Mouse (Mus musculus) hindbrain, embryonic 11.5 days (tissue): ENCODE measurements around the gene Olfr993. TPM values are rescaled to one million over a fixed set of nuclear protein-coding genes. Genes with fewer than 3 reads are reported as not detected.

ENCODE experiments used
- ATAC-seq: fragments of 200-750 bp; cut with Nextera tagmentation; 2 replicates; pipeline ENCODE4 v1.8.0; 2017; ENCODE audit warnings: mild to moderate bottlenecking, moderate TSS enrichment, moderate library complexity; ENCODE audit not compliant: low FRiP score
- DNase-seq: peaks from one replicate; pipeline ENCODE4 v3.0.0-alpha.2; 2015; ENCODE audit warnings: low spot score
- H3K27ac ChIP-seq: fragments of 300-500 bp; sonication (generic); 2 replicates; pipeline ENCODE4 v1.5.1; 2014; ENCODE audit warnings: mild to moderate bottlenecking, low read depth, low read length
- H3K27me3 ChIP-seq: fragments of 300-500 bp; sonication (generic); 2 replicates; pipeline ENCODE4 v1.6.1; 2014; ENCODE audit warnings: mild to moderate bottlenecking, low read length, moderate library complexity, mixed read lengths; ENCODE audit not compliant: control insufficient read depth, insufficient read depth
- H3K36me3 ChIP-seq: fragments of 300-500 bp; sonication (generic); 2 replicates; pipeline ENCODE4 v1.6.1; 2014; ENCODE audit warnings: mild to moderate bottlenecking, low read length, moderate library complexity, mixed read lengths; ENCODE audit not compliant: control insufficient read depth, insufficient read depth
- H3K4me1 ChIP-seq: fragments of 300-500 bp; sonication (generic); replicated peaks from 2 replicates; pipeline ENCODE4 v1.6.1; 2014; ENCODE audit warnings: low read length, mixed read lengths; ENCODE audit not compliant: control insufficient read depth, insufficient read depth
- H3K4me2 ChIP-seq: fragments of 300-500 bp; sonication (generic); replicated peaks from 2 replicates; pipeline ENCODE4 v1.6.1; 2014; ENCODE audit warnings: mild to moderate bottlenecking, low read depth, low read length
- H3K4me3 ChIP-seq: fragments of 300-500 bp; sonication (generic); 2 replicates; pipeline ENCODE4 v1.5.1; 2014; ENCODE audit warnings: low read depth, low read length
- H3K9ac ChIP-seq: fragments of 300-500 bp; sonication (generic); 2 replicates; pipeline ENCODE4 v1.6.1; 2014; ENCODE audit warnings: low read depth, low read length
- H3K9me3 ChIP-seq: fragments of 300-500 bp; sonication (generic); 2 replicates; pipeline ENCODE4 v1.6.1; 2016; ENCODE audit warnings: low read length; ENCODE audit not compliant: control insufficient read depth
- WGBS: fragments of 180-500 bp; shearing (Covaris S2); extraction: QIAGEN DNeasy Blood & Tissue Kit; methylation state at CpG from one replicate; pipeline ENCODE4 v1.1.7; 2014; 5-methylcytosine and 5-hydroxymethylcytosine counted together
- polyA plus RNA-seq: library from polyadenylated mRNA; unstranded; fragments of >200 nt; fragmentation: Nextera tagmentation; extraction: Ambion mirVana; gene quantifications from 2 replicates; pipeline ENCODE4 v1.2.1, GENCODE M21; 2014

Gene Olfr993
- not detected in 2 replicates for polyA plus RNA-seq

DNA sequence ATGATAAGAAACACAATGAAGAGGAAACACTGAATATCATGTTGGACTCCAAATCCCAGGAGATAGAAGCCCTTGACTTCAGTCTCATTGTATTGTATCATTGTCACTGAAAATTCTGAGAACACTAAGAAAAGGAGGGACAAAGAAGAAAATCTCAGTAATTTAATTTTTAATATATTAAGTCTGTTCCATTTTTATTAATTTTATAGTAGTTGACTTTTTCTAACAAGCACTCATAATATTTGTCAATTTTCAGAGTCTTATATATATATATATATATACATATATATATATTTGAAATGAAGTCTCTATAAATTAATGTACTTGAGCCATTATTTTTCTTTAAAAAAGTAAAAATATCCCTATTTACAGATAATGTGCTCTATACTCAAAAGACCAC is at the start of gene Olfr993:
TSS of gene Olfr993 (minus strand) at position 101 of the 400 bp plus-strand sequence.
- no peaks in the 10 kb centered on the region for H3K9me3 ChIP-seq
- ATAC-seq: no peak
- H3K4me1 ChIP-seq: no peaks in the 10 kb centered on the region
- H3K36me3 ChIP-seq: no peaks in the 10 kb centered on the region
- no peak within 1 kb of the TSS for H3K9ac ChIP-seq
- DNase-seq: no peak
- H3K27ac ChIP-seq: no peak within 1 kb of the TSS
- H3K4me2 ChIP-seq: no peak within 1 kb of the TSS
- no peak within 1 kb of the TSS for H3K4me3 ChIP-seq
- no peaks in the 10 kb centered on the region for H3K27me3 ChIP-seq

DNA sequence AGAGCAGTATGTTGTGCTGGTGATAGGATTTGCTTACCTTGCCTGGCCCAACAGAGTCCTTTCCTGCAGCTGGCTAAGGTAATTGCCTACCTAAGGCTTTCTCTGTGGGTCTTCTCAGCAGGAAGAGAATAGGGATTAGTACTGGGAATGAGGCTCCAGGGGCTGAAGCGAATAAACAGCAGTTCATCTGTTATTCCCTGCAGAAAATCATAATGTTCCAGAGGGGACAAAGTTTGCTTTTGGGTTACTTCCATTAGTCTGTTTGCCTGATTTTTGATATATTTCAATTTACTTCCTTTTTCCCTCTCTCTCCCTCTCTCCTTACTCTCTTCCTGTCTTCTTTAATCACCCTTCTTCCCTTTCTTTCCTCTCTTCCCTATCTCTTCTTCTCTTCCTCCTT is 28.9 kb upstream of the Olfr993 start, which contains the start of gene Olfr995:
TSS of gene Olfr995 (minus strand) at position 101 of the 400 bp plus-strand sequence.
- H3K27me3 ChIP-seq: no peaks in the 10 kb centered on the region
- WGBS: 12% methylated on average over 1 of the region's 1 CpGs
- H3K27ac ChIP-seq: no peak within 1 kb of the TSS
- H3K4me2 ChIP-seq: no peak within 1 kb of the TSS
- no peaks in the 10 kb centered on the region for H3K36me3 ChIP-seq
- H3K4me3 ChIP-seq: no peak within 1 kb of the TSS
- H3K9me3 ChIP-seq: no peaks in the 10 kb centered on the region
- DNase-seq (no peak), ATAC-seq (no peak)
- no peaks in the 10 kb centered on the region for H3K4me1 ChIP-seq
- H3K9ac ChIP-seq: no peak within 1 kb of the TSS

DNA sequence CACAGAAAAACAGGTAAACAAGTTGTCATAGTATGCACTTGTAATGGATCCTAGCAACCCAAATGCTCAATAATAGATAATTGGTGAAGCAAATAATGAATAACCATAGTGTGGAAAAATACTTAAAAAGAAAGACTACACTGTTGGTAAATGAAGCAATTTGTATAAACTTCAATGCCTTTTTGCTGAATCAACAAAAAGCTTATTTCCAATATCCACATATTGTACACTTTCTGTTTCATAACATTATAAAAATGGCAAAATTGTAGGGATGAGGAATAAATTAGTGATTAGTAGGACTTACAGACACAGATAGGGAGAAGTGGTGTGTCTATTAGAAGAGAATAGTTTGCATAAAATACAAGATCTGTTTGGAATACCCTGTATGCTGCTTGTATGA is 27.9 kb upstream of the Olfr993 start:
- Histone ChIP-seq H3K27ac (no peak overlapping the region), H3K27me3 (no peaks in the 10 kb centered on the region), H3K4me1 (no peaks in the 10 kb centered on the region), H3K4me3 (no peak overlapping the region), H3K9ac (no peak overlapping the region), H3K4me2 (no peak overlapping the region), H3K9me3 (no peaks in the 10 kb centered on the region), H3K36me3 (no peaks in the 10 kb centered on the region)
- DNase-seq (no peak), ATAC-seq (no peak)

DNA sequence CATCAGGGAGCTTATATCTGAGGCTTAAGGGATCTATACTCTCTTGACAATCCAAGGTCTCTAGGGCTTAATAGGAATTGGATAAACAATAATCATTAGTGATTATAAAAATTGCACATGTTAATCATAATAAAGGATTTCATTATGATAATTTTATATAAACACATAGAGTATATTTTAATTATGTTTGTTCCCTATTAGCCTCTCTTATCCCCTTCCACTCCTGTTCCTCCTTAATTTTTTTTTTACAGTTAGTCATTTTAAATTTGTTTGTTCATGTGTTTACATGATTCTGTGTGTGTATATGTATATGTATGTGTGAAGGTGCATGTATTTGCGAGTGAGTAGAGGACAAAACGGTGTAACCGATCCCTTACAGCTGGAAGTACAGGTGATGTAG is 21.7 kb upstream of the Olfr993 start, which contains the start of gene Olfr994:
TSS of gene Olfr994 (minus strand) at position 101 of the 400 bp plus-strand sequence.
- Histone ChIP-seq H3K4me2 (no peak within 1 kb of the TSS), H3K4me3 (no peak within 1 kb of the TSS), H3K9ac (no peak within 1 kb of the TSS), H3K4me1 (no peaks in the 10 kb centered on the region), H3K9me3 (no peaks in the 10 kb centered on the region), H3K27me3 (no peaks in the 10 kb centered on the region), H3K27ac (no peak within 1 kb of the TSS), H3K36me3 (no peaks in the 10 kb centered on the region)
- ATAC-seq (no peak), DNase-seq (no peak)
- 88% methylated on average over 3 of the region's 3 CpGs for WGBS

DNA sequence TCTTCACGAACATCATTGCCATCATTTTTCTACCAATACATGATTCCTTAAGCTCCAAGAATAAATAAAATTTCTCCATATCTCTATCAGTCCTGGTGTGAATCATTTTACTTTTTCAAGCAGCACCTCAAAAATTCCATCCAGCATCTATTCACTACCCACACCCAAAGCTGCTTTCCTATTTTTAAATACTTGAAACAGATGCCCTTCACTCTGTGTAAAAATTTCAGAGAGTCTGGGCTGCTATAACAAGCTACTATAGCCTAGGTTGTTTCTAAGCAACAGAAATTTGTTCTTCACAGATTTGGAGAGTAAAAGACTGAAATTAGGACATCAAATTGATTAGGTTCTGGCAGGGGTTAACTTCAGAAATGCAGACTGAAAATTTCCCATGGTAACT is 11.2 kb upstream of the Olfr993 start:
- Histone ChIP-seq H3K4me2 (no peak overlapping the region), H3K27ac (no peak overlapping the region), H3K36me3 (no peaks in the 10 kb centered on the region), H3K4me1 (no peaks in the 10 kb centered on the region), H3K9me3 (no peaks in the 10 kb centered on the region), H3K9ac (no peak overlapping the region), H3K4me3 (no peak overlapping the region), H3K27me3 (no peaks in the 10 kb centered on the region)
- ATAC-seq: no peak
- DNase-seq: no peak
- 89% methylated on average over 1 of the region's 1 CpGs for WGBS

DNA sequence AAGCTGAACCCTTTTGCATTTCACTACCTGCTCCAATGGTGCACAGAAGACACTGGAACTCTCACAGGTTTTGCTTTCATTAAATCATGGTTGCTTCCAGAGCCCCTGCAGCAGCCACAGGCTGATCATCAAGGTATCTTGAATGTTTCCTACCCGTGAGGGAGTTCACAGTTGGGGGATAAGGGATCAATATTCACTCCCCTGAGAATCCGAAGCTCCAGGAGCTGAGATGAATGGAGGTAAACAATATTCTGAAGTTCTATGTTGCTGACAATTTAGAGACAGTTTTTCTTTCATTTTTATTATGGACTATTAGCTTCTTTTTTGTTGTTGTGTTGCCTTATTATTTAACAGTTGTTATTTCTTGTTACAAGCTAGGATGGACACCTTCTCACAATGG is 5.3 kb downstream of the Olfr993 start, which contains the start of gene Olfr992:
TSS of gene Olfr992 (minus strand) at position 101 of the 400 bp plus-strand sequence.
- 55% methylated on average over 2 of the region's 2 CpGs for WGBS
- ATAC-seq (no peak), DNase-seq (no peak)
- no peaks in the 10 kb centered on the region for H3K27me3 ChIP-seq
- H3K36me3 ChIP-seq: no peaks in the 10 kb centered on the region
- no peak within 1 kb of the TSS for H3K4me2 ChIP-seq
- H3K4me3 ChIP-seq: no peak within 1 kb of the TSS
- H3K9me3 ChIP-seq: no peaks in the 10 kb centered on the region
- no peak within 1 kb of the TSS for H3K9ac ChIP-seq
- H3K27ac ChIP-seq: no peak within 1 kb of the TSS
- H3K4me1 ChIP-seq: no peaks in the 10 kb centered on the region

Other genes starting within 250 kb of the Olfr993 start
- gene Lrrc55, start 217.7 kb downstream of the Olfr993 start, polyA plus RNA-seq: 1.1 and 2.3 TPM in 2 replicates
- not detected in 2 replicates for gene Olfr987, start 75.6 kb downstream of the Olfr993 start, polyA plus RNA-seq
- gene Olfr988, start 51.6 kb downstream of the Olfr993 start, polyA plus RNA-seq: not detected in 2 replicates
- not detected in 2 replicates for gene Olfr992, start 5.4 kb downstream of the Olfr993 start, polyA plus RNA-seq
- not detected in 2 replicates for gene Olfr994, start 21.6 kb upstream of the Olfr993 start, polyA plus RNA-seq
- not detected in 2 replicates for gene Olfr995, start 28.8 kb upstream of the Olfr993 start, polyA plus RNA-seq
- gene 4833423E24Rik, start 104.1 kb upstream of the Olfr993 start, polyA plus RNA-seq: 0.17 TPM in 1 of 2 replicates, not detected in the other
- gene Olfr996, start 164.3 kb upstream of the Olfr993 start, polyA plus RNA-seq: not detected in 2 replicates
- gene Olfr998, start 174.1 kb upstream of the Olfr993 start, polyA plus RNA-seq: not detected in 2 replicates
- gene Olfr1000, start 197.0 kb upstream of the Olfr993 start, polyA plus RNA-seq: not detected in 2 replicates
- not detected in 2 replicates for gene Olfr1002, start 235.8 kb upstream of the Olfr993 start, polyA plus RNA-seq
- not detected in 2 replicates for gene Olfr154, start 249.6 kb upstream of the Olfr993 start, polyA plus RNA-seq